Mouse (Mus musculus) right cerebral cortex, adult 18-20 months (tissue): ENCODE results near the gene Fam69b.

Experiments used
- DNase-seq: peaks from one replicate; pipeline ENCODE4 v3.0.0; 2022; ENCODE audit warnings: mixed read lengths

Fam69b gene

DNA sequence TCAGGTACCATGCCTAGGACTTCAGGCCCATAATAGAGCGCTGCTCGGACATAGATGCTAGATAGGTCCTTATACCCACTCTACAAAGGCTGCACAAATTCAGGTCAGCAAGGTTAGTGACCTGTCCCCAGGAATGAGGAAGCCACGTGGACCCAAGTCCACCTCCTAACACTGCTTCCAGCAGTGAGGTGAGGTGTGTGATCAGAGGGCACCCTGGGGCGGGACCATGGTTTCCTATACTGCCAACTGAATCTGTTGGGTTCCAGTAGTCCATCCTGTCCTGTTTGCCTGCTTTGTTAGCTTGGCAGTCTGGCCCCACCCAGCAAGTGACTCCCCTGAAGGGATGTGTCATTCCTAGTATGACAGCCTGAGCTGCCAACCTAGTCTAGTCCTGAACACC lies 28.3 kb upstream of the Fam69b start:
- DNase-seq: no peak

DNA sequence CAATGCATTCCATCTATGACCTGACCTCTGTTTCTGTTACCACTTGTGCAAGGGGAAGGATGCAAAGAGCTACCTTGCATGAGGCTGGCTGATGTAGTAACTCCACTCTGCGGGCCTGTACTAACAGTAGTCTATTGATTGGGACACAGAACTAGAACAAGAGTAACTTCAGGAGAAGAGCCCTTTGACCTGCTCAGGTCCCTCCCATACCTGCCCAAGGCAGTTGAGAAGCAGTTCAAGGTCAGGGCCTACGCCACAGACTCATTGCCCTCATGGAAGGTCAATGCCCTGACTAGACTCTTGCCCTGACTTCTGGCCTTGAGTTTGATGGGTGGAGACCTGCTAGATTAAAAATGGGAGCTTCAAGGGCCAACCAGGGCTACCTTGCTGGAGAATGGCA lies 27.6 kb upstream of the Fam69b start:
- no peak for DNase-seq

DNA sequence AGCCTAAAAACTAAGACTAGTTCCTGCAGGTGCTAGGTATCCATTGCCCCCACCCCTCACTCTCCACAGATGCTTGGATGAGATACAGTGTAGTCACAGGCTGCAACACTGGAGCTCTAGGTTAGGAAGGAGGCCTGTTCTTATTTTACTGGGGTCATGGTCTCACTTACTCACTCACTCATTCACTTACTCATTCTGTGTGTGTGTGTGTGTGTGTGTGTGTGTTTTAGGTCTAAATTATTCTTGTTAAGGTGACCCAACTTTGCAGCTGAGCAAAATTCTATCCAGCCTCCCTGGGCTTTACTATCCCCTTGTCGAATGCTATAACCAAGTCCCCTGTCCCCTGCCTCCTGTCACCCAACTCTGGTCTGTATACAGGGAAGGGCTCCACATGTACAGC lies 26.7 kb upstream of the Fam69b start:
- DNase-seq: no peak

DNA sequence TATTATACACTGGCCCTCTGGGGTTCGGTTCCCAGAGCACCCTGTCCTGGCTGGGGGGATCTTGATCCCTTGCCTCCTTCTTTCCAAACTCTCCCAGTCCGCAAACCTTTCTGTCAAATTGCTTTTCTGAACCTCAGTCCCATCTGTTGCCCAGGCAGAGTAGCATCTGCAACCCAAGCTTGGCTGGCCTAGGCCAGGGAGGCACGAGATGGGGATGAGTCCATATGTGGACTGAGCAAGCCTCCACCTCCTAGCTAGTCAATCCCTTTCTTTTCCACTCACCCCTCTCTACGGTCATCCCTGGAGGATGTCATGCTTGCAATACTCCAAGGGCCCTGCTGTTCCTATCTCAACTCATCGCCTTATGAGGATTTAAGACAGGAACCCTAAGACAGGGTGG lies 25.6 kb upstream of the Fam69b start:
- no peak for DNase-seq

DNA sequence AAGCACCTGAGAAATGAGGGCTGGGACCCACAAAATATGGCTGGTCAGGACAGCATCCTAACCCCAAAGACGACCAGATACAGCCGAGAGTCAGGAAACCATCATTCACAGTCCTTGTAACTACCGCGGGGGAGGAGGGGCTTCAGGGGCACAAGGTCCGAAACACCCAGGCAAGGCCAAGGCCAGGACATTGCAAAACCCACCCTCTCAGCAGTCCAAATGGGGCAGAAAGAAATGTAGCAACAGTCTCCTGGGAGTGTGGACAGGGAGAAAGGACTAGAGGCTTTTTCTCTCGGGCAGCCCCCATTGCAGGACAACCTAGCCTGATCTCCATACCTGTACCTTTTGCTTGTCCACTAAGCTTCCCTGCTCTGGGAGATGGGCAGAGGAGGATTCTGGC lies 25.1 kb upstream of the Fam69b start:
- DNase-seq: no peak

DNA sequence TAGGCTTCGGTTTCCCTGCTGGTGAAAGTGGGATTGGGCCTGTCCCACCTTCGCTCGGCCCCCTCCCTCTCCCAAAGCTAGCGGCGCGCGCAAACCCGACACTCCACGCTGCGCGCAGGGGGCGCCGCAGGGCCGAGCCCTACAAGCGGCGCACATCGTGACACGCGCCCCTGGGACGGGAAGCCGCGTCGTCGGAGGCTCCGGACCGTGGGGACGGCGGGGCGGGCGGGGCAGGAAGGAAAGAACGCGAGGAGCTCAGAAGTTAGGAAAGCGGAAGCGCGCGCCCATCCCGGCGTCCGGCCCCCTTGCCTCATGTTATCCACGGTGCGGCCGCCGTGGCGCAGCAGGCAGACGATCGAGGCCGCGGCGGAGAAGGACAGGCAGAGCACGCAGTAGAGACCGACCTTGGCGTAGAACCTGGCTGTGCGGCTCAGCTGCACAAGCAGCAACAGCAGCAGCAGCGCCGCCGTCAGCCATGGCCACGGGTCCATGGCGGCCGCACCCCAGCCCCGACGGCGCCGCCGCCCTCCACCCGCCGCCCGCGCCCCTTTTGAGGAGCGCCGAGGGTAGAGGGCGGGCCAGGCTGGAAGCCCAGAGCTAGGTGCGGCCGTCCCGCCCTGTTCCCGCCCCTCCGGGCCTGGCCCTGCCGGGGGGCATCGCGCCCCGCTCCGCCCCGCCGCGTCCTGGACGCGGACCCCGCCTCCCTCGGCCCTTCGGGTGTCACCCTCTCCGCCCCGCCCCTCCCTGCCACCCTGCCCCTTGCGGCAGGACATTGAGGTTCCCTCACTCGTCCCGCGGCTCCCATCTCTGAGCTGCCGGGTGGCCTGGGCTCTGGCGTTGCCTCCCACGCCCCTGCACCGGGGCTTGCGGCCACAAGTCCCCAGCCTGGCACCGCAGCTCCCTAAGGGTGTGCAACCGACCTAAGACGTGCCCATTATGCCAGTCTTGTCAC lies 24.3 kb upstream of the Fam69b start, which contains the start of gene Agpat2:
Gene Agpat2 (minus strand): TSS at position 698 of the 952 bp plus-strand sequence.
- DNase-seq: peak; percentile 19

DNA sequence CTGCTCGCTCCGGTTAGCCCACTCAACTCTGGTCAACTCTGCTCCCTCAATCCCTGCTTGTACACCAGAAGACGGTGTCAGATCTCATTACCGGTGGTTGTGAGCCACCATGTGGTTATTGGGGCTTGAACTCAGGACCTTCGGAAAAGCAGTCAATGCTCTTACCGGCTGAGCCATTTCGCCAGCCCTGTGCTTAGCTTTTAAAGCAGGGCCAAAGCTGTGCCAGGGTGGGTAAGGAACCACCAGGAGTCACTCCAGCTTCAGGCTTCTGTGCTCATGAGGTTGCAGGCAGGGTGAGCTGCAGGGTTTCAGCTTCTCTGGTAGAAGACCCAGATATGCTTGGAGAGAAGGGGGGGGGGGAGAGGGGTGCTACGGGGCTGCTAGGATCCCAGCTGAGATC lies 22.9 kb upstream of the Fam69b start:
- DNase-seq: no peak

DNA sequence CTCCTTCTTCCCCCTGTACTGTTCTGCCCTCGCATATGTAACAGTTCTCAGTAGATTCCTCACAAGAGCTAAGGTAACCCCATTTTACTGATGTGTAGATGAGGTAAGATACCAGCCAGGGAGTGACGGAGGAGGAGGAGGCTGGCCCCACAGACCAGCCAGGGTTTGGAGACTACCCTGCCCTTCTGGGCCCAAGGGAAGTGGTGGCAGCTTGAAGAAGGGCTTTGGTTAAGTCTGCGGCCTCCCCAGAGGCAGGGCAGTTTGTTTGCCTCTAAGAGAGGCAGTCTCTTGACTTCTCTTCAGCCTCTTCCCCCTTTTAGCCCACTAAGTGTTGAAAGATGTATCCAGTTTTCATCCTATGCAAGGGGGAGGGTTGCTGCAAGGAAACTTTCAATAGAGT lies 21.7 kb upstream of the Fam69b start:
- no peak for DNase-seq

DNA sequence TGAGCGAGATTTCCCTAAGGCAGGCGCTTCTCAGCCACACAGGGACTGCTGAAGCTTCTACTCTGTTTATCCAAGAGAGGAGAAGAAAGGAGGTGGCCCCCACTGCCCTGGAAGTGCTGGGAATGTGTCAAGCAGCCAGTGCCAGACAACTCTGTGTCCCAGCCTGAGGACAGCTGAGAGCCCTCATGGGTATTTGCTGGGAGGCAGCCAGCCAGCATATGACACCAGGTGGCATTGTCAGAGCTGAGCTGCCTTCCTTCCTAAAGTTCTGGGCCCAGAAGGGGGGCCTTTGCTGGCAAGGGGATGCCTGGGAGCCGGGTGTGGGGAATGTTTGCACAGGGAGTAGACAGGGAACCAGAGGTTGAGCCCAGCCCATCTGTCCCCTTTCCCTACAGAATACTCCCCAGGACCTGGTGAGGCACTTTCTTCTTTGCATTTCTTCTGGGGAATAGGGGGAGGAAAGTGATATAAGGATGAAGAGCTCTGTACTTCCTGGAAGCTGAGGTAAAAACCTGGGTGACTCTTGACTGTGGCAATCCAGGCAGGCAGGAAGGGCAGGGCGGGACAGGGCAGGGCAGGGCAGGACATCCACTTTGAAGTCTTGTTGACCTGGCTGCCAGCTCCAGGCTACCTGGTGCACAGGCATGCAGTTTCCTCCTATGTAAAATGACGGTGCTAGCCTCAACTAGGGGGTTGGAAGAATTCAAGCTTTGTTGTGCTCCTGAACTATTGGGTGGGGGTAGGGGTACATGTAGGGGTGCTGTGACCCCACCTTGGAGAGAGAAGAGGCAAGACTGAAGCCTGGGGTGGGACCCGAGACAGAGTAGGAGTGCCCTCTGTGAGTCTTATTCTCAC lies 21.0 kb upstream of the Fam69b start:
- no peak for DNase-seq

DNA sequence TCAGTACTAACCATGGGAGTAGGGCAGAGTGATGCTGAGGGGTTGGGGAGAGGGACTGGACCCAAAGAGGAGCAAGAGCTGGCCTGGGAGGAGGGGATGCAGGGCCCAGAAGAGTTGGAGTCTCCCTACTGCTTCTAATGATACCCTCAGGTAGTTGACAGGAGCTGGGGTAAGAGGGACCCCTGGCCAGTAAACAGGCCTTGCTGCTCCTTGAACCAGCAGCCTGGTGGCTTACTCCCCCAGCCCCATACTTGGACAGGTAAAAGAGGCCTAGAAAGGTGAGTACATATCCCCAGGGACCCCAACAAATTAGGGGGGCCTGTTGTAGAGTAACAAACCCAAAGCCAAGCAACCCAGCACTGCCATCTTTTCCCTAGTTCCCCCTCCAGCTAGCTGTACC lies 19.5 kb upstream of the Fam69b start:
- DNase-seq: no peak

DNA sequence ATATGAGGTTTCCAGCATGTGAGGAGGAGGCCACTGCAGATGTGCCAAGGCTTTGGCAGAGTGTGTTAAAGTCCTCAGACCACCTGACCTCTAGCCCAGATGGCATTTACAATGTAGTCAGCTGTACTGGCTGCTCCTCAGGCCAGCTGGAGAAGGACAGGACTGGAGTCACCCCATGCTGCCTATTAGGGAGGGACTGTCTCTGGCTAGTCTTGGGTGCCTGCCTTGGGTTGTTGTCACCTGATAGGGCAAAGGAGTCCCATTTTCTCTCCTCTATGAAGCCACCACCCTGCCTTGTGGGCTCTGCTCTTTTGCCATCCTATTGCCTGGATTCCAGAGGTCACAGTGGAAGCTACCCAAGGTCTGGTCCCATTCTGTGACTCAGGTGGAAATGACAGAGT lies 19.0 kb upstream of the Fam69b start:
- DNase-seq: no peak

DNA sequence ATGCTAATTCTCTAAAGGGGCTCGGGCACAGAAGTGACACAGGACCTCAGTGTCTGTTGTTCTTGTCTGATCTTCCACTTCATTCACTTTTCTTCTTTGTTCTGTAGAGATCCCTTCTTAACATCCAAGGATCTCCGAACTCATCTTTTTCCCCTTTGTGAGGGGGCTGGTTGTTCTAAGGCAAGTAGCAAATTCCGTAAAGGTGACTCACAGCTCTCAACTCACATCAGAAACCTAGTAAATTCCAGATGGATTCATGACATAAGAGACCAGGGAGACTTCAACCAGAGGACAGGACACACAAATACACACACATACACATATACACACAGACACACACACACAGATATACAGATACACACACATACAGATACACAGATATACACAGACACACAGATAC lies 17.7 kb upstream of the Fam69b start:
- DNase-seq: no peak

DNA sequence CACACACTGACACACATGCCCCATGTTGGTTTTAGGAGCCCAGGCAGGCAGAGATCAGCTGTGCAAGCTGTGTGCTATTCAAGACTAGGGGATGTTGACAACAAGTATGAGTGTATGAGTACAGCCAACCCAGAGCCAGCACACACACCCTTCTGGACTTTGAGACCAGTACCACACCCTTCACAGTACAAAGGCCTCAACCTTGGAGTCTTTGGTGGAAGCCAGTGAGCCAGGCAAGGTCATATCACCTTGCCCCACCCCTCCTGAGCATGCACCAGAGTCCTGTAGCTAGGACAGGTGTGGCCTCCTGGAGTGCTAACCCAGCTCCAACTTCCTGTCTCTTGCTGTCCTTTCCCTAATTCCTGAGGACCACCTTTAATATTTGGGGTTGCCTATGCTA lies 17.2 kb upstream of the Fam69b start:
- no peak for DNase-seq

DNA sequence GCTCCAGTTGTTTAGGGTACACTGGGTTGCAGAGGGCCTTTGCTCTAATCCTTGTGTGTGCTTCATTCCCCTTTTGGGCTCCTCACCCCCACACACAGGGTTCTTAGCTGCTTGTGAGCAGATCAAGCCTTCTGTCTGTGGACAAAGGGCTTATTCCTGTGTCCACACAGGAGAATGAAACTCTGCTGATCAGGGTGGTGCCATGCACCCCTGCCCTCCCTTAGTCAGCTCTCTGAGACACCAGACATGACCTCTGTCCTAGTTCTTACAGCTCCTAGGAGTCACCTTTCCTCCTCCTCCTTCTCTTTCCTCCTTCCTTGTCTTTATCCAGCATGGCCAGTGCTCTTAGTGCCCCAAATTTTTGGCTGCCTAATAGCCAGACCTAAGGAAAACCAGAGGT lies 16.4 kb upstream of the Fam69b start:
- DNase-seq: no peak

DNA sequence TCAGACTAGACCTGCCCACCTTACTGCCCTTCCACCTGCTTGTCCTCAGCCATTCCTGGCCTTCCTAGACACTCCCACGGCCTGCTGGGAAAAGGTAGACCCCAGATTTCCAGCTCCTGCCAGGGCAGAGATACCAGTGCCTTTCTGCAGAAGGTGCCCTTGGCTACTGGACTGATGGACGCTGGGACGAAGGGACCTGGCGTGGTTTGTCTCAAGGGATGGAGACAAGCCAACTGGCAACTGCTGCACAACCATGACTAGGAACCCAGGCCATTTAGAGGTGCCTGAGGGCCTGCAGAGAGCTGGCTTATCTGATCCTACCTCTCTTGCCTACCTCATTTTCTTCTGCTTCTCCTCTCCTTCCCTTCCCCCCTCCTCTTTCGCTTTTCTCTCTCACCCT lies 13.4 kb upstream of the Fam69b start:
- no peak for DNase-seq

DNA sequence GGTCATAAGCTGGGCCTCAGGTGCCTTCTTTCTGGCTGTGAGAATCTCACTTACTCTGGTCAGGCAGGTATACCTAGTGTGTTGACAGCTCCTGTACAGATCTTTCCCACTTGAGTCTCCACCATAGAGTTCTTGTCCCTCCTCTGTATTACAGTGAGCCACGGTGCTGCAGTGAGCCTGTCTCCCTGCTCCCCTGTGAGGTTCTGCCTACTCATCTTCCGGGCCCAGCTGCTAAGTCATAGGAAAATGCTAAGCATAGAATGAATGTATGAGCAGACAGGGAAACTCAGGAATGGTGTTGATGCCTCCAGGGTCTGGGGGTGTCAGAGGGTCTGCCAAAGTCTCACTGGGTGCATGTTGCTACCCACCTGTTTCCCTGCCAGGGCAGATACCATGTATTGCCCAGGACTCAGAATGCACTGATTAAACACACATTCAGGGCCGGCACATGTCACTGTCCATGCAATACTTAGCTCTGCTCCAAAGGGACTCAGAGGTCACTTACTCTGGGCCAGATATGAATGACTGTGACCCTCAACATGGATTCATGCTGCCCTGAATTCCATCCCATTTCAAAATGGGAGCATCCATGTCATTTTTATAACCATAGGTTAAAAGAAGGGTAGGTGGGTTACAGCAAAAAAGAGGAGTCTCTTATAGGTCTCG lies 12.7 kb upstream of the Fam69b start:
- DNase-seq: no peak

DNA sequence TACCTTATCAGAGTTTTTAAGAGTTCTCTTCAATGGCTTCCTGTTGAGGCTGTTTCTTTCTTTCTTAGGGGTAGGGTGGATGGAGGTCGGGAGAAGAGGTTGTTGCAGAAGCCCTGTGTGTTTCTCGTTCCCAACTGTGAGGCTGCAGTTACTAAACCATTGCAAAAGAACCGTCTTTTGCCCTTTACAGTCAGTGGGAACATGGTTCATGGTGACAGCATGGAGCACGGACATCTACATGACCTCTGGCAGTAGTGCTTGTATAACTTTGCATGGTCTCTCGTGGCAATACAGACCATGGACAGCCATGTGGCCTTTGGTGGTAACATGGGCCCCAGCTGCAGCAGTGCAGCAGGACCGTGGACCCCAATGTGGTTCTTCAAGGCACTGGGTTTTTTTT lies 10.9 kb upstream of the Fam69b start:
- DNase-seq: no peak

DNA sequence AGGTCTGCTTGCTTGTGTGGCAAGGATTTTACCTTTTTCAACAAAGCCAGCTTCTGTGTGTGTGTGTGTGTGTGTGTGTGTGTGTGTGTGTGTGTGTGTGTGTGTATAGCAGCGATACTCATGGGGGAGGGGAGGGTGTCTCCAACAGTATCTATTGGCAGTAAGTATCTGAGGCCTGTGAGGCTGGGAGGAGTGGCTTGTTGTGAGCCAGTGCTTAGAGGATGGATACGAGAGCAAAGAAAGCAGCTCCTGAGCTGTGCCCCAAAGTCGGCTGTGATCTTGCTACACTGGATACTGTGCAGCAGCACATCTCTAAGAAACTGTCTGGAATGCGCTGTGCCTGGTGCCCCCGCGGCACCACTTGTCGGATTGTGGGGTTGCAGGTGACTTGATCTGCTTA lies 10.3 kb upstream of the Fam69b start:
- DNase-seq: no peak

DNA sequence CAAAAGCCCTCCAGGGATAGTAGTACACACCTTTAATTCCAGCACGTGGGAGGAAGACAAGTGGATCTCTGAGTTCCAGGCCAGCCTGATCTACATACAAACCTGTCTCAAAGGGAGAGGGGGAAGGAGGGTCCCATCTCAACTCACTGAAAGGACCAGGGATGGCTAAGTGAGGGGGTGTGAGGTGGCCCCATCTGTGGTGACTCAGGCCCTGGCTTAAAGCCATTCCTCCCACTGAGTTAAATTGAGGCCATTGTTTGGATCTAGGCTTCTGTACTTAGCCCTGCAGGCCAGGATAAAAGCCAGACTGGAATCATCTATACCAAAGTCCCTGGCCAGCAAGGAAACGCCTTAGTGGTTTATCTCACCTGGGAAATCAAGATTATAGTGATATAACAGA lies 7.0 kb upstream of the Fam69b start:
- no peak for DNase-seq

DNA sequence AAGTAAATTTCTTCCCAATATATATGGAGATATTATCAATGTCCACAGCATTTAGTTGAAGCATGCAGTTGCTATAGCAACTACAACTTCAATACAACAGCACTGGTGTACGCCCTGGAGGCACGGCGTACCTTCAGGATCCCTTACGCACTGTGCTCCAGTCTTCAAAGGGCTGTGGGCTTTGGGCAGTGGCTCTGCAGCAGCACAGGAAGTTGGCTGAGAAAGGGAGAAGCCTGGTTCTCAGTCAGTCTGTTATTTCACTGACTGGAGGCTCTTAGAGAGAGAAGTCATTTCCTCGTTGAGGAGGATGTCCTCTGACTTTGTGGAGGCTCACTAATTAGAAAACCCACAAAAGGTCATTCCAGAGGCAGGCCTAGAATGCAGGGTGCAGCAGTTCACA lies 5.3 kb upstream of the Fam69b start:
- no peak for DNase-seq

DNA sequence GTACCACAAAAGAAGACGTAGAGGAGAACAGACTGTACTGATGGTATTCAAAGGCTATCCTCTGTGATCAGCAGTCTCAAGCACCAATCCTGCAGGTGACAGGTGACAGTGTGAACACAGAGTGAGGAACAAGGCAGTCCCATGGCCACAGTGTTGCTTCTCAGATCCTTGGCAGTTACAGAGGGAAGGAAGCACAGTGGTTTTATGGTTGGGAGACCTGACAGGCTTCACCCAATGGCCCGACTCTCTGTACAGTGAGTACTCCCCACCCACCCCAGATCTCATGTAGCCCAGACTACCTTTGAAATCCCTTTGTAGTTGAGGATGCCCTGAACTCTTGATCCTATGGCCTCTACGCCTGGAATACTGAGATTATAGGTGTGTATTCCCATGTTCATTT lies 2.8 kb upstream of the Fam69b start:
- DNase-seq: no peak

DNA sequence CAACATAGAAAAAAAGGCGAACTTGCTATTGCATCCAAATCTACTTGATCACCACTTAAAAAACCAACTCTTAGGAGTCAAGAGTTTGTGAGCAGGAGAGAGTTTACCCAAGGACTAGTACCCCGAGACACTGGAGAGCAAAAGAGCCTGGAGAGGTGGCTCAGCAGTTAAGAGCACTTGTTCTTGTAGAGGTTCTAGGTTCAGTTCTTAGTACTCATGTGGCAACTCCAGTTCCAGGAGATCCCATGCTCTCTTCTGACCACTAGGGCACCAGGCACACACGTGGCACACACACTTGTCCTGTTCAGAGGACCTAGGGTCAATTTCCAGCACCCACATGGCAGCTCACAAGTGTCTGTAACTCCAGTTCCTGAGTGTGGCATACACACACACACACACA lies 2.2 kb upstream of the Fam69b start:
- DNase-seq: no peak

DNA sequence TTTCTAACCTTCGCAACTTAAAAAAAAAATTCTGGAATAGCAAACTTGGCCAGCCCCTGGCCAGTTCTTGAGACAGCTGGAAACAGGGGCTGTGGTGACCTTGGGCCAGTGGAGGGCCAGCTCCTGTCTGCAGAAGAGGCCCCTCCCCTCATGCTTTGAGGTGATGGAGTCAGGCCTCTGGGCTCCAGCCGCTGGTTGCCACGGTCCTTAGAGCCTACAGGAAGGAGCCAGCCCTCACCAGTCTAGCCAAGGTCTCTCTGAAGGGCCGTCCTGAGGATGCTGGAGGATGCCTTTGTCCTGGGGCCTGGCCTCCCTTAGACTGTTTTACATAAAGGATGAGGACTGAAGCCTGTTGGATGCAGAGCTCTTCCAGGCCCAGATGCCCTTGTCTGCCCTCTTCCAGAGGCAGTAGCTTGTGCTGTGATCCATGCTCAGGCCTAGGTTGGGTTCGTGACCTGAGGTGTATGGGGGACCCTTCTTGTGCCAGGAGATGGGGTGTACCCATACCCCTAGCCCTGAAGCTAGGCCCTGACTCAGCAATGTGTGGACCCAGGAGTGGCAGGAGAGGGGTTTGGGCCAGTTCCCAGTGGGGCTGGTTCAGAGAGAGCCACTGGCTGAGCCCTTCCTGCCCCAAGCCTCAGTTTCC lies 658 bp downstream of the Fam69b start:
- no peak for DNase-seq
